Mouse (Mus musculus) megakaryocyte, embryonic 14.5 days (primary cell): ENCODE results near the gene Fam151b. TPM values are rescaled to one million over a fixed set of nuclear protein-coding genes. Genes with fewer than 3 reads are reported as not detected.

ENCODE experiments used
- H3K27me3 ChIP-seq: replicated peaks from 2 replicates; pipeline ENCODE3; 2012; ENCODE audit warnings: inconsistent platforms
- H3K36me3 ChIP-seq: replicated peaks from 2 replicates; pipeline ENCODE3; 2012; ENCODE audit warnings: low read length, inconsistent platforms, mixed read lengths
- H3K4me1 ChIP-seq: 2 replicates; pipeline ENCODE4 v1.6.1; 2012; ENCODE audit warnings: inconsistent platforms
- H3K4me3 ChIP-seq: replicated peaks from 2 replicates; pipeline ENCODE3; 2012; ENCODE audit warnings: moderate library complexity, mild to moderate bottlenecking, inconsistent platforms
- H3K9me3 ChIP-seq: 2 replicates; pipeline ENCODE4 v1.6.1; 2012; ENCODE audit warnings: inconsistent platforms
- FLI1 ChIP-seq: IDR thresholded peaks from 2 replicates; pipeline ENCODE4 v1.6.1; 2012; ENCODE audit warnings: low read length, inconsistent platforms, mixed read lengths
- GATA1 ChIP-seq: IDR thresholded peaks from 3 replicates; pipeline ENCODE4 v1.6.1; 2012; ENCODE audit warnings: mixed read lengths, low read length, inconsistent platforms, borderline replicate concordance
- polyA plus RNA-seq: library from polyadenylated mRNA; stranded (reverse); fragments of >175 nt; gene quantifications from 2 replicates; pipeline ENCODE4 v1.2.3, GENCODE M21; 2012; ENCODE audit warnings: low replicate concordance; ENCODE audit not compliant: insufficient read depth

Gene Fam151b
- polyA plus RNA-seq, 1 experiment = not detected

DNA sequence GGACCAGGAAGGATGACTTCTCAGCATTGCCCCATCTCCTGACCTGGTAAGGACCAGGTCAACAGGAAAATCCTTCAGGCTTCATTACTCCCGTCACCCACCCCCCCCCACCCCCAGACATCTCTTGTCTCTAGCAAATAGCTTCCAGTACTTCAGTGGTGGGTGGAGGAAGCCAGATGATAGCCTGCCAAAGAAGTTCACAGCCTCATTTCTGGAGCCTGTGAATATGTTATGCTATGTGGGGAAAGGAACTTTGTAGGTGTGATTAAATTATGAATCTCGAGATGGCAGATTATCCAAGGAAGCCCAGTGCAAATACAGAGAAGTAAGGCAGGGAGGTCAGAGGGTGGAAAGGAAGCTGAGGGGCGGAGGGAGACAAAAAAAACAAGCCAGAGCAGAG is 60.1 kb downstream of the Fam151b start:
- Histone ChIP-seq H3K9me3 (no peaks in the 10 kb centered on the region), H3K27me3 (peaks cover 77% of the 10 kb centered on the region), H3K36me3 (no peaks in the 10 kb centered on the region), H3K4me3 (no peak overlapping the region), H3K4me1 (peaks cover 17% of the 10 kb centered on the region)
- TF ChIP-seq GATA1 (no peak), FLI1 (no peak)

DNA sequence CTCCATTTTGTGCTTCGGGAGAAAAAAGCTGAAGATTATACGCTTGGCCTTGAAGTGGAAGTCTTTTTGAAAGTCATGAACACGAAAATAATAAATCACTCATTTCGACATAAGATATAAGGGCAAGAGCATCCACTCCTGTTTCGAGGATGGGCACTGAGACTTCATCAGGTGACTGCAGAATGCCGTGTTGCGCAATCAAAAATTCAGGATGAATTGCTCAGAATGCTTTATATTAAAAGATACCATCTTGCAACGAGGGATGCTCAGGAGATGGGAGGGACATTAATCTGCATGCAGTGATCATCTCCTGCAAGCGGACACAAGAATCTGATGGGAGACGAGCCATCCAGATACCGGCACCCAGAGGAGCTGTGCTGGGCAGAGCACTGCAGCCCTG is 64.2 kb downstream of the Fam151b start:
- TF ChIP-seq FLI1 = no peak
- no peak for TF ChIP-seq GATA1
- H3K36me3 ChIP-seq = no peaks in the 10 kb centered on the region

DNA sequence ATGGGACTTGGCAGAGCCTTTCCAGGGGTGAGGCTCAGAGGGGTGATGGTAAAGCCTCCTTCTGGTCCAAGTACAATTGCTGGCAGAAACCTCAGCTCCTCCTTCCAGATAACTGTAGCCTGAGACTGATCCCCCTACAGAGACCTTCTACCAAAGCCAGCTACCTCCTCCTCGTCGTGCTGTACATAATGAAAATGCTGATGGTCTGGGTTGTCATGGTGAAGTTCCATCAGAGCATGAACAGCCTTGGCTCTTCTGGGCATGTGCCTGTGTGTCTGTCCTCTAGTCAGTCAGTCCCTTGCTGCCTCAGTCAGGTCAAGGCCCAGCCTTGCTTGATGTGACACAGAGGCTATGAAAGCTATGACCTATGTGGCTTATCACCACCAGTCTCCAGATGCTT is 73.3 kb downstream of the Fam151b start:
- H3K36me3 ChIP-seq = no peaks in the 10 kb centered on the region
- H3K4me3 ChIP-seq = no peak overlapping the region
- H3K27me3 ChIP-seq = peaks cover 10% of the 10 kb centered on the region
- peaks cover 4% of the 10 kb centered on the region; the same call in 1 of the 2 replicates for H3K4me1 ChIP-seq
- no peak for TF ChIP-seq GATA1
- no peak for TF ChIP-seq FLI1
- H3K9me3 ChIP-seq = peaks cover 19% of the 10 kb centered on the region

More for the DNA sequence above, 64.2 kb downstream of the Fam151b start:
- Histone ChIP-seq H3K4me1 (no peaks in the 10 kb centered on the region), H3K27me3 (peaks cover 39% of the 10 kb centered on the region), H3K9me3 (no peaks in the 10 kb centered on the region), H3K4me3 (no peak overlapping the region)

DNA sequence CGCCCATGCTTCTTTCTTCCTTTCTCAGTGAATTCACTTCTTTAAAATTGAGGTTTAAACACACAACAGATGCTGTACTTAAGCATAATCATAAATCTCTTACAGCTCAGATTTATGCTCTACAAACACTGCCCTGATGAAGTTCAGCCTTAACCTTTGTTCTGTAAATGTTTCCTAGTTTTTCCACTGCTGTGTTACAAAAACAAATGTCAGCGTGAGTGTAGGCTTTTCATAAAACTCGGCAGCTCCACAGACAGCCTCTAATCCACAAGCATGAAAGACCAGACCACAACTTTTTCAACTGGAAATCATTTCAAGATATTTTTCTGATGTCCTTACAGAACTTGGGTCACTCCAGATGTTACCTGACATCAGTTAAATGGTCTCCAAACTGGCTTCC is 80.3 kb downstream of the Fam151b start:
- Histone ChIP-seq H3K27me3 (peaks cover 9% of the 10 kb centered on the region), H3K4me1 (peaks cover under 1% of the 10 kb centered on the region; the same call in 1 of the 2 replicates), H3K9me3 (peaks cover 27% of the 10 kb centered on the region), H3K4me3 (no peak overlapping the region), H3K36me3 (no peaks in the 10 kb centered on the region)
- TF ChIP-seq GATA1 (no peak), FLI1 (no peak)

DNA sequence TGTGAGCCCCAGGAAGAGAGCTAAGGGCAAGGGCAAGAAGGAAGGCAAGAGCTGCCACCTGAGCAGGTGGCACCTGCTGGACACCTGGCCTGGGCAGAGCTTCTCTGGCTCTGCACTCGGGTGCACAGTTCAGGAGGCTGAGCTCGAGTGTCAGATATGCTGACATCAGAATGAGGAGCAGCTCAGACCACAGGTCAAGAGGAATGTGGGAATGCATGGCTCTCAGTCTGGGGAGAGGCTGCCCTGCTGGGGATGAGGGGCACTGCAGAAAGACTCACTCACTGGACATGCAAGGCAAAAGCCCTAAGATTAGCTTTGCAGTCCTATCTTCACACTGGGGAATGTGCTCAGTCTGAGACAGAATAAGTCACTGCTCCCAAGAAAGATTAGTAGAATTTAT is 81.8 kb downstream of the Fam151b start:
- H3K9me3 ChIP-seq = peaks cover 34% of the 10 kb centered on the region
- no peak for TF ChIP-seq GATA1
- H3K4me1 ChIP-seq = no peaks in the 10 kb centered on the region
- H3K27me3 ChIP-seq = peaks cover 9% of the 10 kb centered on the region
- H3K4me3 ChIP-seq = no peak overlapping the region
- no peaks in the 10 kb centered on the region for H3K36me3 ChIP-seq

Other genes with a start within 250 kb of the Fam151b start
- not detected in 2 replicates for gene Gm20379, start 178.0 kb downstream of the Fam151b start, polyA plus RNA-seq
- 0.34 TPM in 1 of 2 replicates, not detected in the other for gene Dhfr, start 129.3 kb downstream of the Fam151b start, polyA plus RNA-seq
- 1.2 TPM in 1 of 2 replicates, not detected in the other for gene Msh3, start 129.0 kb downstream of the Fam151b start, polyA plus RNA-seq
- gene Ankrd34b, start 58.1 kb downstream of the Fam151b start, polyA plus RNA-seq = not detected in 2 replicates
- gene Zfyve16, start 46.9 kb upstream of the Fam151b start, polyA plus RNA-seq = 0.04 TPM in 1 of 2 replicates, not detected in the other
- not detected in 2 replicates for gene Spz1, start 92.2 kb upstream of the Fam151b start, polyA plus RNA-seq
- gene Serinc5, start 127.1 kb upstream of the Fam151b start, polyA plus RNA-seq = 1.1 and 2.0 TPM in 2 replicates